Mouse (Mus musculus) cerebellum, postnatal 10 days (tissue): ENCODE results near the gene Zcchc9.

Experiments
- DNase-seq, 2 experiments: peaks; one replicate each; pipeline ENCODE4 v3.0.0; 2021; ENCODE audit warnings: mixed read lengths in 2 of 2

The Zcchc9 gene

DNA sequence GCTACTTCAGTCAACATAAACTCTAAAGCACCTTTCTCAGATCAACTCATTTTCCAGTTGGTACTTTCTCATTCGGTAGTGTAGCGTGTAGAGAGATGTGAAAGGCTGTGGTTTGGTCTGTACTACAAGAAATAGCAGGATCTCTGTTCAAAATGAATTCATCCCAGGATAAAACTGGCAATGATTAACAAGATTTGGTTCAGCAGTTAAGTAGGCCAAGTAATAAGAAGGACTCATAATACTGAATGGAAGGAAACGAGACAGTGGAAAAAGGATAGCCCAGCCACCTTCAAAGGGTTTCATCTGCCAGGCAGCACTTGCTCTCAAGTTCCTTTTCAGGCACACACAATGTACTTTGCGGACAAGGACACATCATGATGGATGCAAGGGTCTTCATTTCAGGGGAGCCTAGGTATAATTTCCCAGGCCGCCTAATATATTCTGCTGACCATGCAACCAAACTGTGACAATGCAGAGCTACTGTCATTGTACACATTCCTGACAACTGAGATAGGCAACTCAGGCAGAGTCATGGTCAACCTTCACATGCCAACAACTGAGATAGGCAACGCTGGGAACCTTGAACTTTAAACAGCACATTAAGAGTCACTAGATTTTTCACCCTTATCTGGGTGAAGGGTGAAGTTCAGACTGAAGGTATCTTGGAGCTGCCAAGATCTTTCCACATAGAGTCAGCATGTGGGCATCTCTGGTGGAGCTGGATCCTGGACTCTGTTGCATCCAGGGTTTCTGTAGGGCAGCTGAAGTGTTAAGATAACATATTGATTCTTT lies 45.7 kb downstream of the Zcchc9 start:
- no peak for DNase-seq

DNA sequence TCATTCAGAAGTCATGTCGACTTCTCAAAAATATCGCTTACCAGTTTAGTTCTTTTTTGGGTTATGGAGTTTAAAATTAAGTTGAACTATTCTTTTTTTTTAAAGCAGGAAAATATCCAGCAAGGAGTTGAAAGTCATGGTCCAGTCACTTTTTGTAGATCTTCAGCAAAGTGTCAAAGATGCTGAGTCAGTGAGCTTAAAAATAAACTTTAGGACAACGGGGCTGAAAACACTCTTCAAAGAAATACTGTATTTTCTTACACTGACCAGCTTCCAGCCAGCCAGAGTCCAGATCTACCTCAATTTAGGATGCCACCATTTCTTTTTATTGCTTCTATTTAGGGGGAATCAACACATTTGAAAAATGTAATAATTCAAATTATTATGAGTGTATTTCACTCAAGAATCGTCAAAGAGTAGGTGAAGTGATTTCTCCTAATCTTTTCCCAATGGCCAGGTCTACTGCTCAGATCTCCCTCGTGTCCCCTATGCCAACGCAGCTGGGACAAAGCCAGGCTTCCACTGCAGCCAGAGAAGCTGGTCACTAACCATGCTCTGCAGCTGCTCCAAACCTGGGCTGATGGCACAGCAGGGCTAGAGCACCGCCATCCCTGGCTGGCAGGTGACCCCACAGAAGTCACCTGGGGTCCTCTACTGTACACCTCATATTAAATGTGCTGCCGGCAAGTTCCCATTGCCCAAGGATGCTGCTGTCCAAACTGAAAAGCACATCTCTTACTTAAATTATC lies 47.0 kb downstream of the Zcchc9 start:
- peak; percentile 18 to 34 for DNase-seq

DNA sequence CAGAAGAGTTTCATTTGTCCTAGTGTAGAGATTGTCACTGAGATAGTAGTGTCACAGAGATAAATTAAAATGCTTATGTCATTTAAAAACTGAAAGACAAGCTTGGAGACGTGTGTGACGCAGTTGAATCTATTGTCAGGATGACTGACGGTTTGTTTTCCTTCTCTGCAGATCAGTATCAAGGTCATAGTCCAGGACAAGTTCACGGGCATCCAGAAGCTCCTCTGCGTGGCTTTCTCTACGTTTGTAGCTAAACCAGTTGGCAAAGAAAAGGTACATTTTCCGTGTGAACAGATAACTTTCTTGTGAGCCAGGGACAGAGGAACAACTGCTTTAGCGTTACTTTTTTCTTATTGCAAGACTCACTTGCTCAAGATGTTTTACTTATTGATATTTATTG lies 47.7 kb downstream of the Zcchc9 start:
- no peak for DNase-seq

DNA sequence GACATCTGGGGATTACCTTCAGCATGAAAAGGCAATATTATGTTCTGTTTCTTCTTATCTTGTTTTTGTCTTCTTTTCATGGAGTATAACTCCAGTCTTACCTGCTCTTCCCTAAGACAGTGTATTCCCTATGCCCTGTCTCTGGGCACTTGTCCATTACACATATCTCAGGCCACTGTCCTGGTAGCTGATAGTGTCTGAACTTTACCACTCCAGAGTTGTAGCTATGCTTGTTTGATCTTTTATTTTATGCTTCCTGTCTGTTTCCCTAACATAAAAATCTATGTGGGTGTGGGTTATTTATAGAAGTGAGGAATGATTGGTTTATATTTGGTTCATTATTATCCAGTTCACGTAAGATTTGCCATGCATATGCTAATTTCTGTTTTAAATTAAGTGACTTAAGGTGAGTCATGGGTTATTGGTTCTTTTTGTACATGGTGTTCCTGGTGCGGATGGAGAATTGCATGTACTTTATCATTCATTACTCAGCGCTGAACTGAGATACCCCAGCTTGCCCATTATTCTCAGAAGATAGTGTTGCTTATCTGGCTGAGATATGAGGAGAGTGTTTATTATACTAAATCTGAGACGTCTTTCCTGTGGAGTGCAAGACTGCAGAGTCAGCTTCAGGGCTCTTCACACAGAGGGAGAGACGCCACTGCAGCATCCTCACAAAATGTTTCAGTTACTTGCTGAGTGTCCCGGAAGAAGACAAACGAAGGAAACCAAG lies 49.0 kb downstream of the Zcchc9 start:
- DNase-seq, result no peak

DNA sequence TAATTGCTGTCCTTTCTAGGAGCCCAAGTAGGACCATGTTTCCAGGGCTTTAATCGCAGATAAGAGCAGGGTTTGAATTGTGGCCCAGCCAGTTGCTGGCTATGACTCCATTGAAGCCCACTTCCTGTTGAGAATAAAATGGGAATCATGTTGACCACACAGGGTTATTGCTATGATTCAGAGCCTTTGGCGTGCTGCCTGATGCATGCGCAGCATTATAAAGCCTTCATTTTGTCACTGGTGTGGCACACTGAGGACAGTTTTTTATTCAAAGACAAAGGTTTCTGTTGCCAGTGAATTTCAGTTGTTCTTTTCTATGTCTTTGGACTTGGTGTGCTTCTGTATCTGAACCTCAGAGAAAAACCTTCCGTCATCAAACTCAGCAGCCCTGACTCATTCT lies 51.3 kb downstream of the Zcchc9 start:
- peak in 1 of 2 experiments; percentile 14 for DNase-seq

DNA sequence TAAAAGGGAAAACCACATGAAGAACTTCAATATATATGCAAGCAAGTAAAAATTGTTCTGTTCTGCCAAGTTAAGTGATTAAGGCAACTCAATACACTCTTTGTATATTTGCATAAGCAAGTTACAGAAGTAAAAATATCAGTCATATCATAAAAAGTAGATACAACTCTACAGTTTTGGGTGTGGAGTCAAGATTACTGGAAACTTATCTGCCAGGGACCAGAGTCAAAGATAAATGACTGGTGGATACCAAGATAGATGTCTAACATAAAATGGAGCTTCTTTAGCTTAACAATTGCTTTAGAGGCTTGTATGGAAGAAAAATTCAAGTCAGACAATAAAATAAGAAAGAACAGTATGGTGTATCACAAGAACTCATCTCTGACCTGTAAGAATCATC lies 52.7 kb downstream of the Zcchc9 start:
- no peak for DNase-seq

DNA sequence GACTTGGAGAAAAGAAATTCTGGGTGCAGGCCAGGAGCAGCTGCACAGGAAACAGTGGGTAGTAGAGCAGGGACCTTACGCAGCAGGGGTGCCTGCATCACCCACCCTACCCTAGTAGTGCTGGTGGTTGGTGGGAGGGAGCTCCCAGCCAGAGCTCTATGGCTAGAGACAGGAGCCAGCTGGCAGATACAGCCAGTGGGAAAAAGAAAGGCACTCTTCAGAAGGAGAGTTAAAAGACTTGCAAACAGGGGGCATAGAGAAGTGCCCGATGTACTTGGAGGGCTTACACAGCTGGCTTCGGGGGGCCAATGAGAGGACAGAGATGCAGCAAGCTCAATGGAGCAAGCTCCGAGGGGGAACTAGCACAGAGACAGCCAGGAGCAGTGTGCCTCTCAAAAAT lies 53.8 kb downstream of the Zcchc9 start:
- DNase-seq, result peak; percentile 9 to 40

DNA sequence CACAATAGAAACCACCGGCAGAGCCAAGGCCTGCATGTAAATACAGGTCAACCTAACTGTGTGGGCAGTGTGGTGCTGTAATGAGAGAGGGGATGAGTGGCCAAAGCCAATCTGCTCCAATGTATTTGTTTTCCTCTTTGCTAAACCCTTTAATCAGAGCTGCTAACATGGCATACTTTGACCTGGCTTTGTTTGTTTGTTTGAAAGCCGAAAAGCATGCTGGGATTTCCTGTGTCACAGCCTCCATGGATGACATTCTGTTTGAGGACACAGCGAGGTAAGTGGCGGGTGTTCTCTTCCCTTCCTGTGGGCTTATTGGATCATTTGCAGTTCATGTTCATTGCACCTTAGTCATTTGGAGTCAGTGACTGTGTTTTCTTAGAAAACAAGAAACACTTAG lies 57.5 kb downstream of the Zcchc9 start:
- no peak for DNase-seq

DNA sequence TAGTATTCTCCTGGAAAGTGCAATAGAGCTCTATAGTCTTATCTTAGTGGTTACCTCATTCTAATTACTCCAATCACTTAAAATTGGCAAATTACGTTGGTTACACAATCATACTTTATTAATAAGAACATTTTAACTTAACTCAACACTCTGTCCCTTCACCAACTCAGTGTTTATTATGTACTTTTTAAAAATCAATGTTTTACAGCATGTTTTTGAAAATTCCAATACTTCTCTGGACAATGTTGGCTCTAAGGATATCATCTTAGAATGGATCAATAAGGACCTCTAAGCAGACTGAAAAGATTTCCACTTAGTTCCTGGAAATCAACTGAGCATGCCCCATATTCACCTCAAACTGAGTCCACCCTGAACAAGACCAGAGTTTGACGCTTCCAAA lies 59.1 kb downstream of the Zcchc9 start:
- no peak for DNase-seq
